Mouse (Mus musculus): ENCODE data around the gene Krt6a. TPM values are rescaled to one million over a fixed set of nuclear protein-coding genes. Genes with fewer than 3 reads are reported as not detected.

Gene Krt6a
- total RNA-seq, 2 experiments from 2014 or later: not detected

- no peak for DNase-seq (ENCODE audit: low spot score in 2 of 2)
- intact Hi-C loops (cut with DNase I): no loop called here
Measured at GRCm38 (mm10) chr15:101647280-101647679, 46.8 kb downstream of the Krt6a start, which contains the start of gene Gm5478. Gm5478 (minus strand) TSS chr15:101647380.

Small RNA genes within 50 kb of the gene (microRNA-seq; reads per million reads assigned to microRNA genes)
- gene Gm44323: not detected
- gene Gm44342: not detected
- not detected for gene Gm44383
- not detected for gene Gm44479

Other genes starting within 250 kb of the Krt6a start
- not detected for gene Krt88, start 246.6 kb downstream of the Krt6a start, total RNA-seq (2021)
- gene Krt81, start 230.6 kb downstream of the Krt6a start, total RNA-seq (2021): not detected
- gene Krt86, start 220.8 kb downstream of the Krt6a start, total RNA-seq (2021): not detected
- gene Krt83, start 202.8 kb downstream of the Krt6a start, total RNA-seq (2021): not detected
- gene Gm49425, start 177.0 kb downstream of the Krt6a start, total RNA-seq (2021): not detected
- not detected for gene Krt84, start 161.5 kb downstream of the Krt6a start, total RNA-seq (2021)
- gene Krt82, start 143.6 kb downstream of the Krt6a start, total RNA-seq (2021): not detected
- not detected for gene Krt90, start 131.4 kb downstream of the Krt6a start, total RNA-seq (2021)
- not detected for gene Krt75, start 120.4 kb downstream of the Krt6a start, total RNA-seq (2021)
- gene Gm5414, start 66.1 kb downstream of the Krt6a start, total RNA-seq (2021): not detected
- gene Gm5478, start 46.9 kb downstream of the Krt6a start, total RNA-seq (2021): not detected
- gene Krt6b, start 14.0 kb downstream of the Krt6a start, total RNA-seq (2021): not detected
- not detected for gene Krt5, start 18.6 kb upstream of the Krt6a start, total RNA-seq (2021)
- gene Krt71, start 48.8 kb upstream of the Krt6a start, total RNA-seq (2021): not detected
- not detected for gene Krt72, start 92.2 kb upstream of the Krt6a start, total RNA-seq (2021)
- 1 to 10 TPM; 1.5 to 1.6 TPM for gene Krt73, start 108.0 kb upstream of the Krt6a start, total RNA-seq (2021)
- under 1 TPM; 0.15 to 0.29 TPM for gene Krt2, start 123.9 kb upstream of the Krt6a start, total RNA-seq (2021)
- gene Krt1, start 156.5 kb upstream of the Krt6a start, total RNA-seq (2021): 1 to 10 TPM; 1.7 to 1.8 TPM
- 1 to 10 TPM; 8.8 to 9.8 TPM for gene Krt77, start 175.4 kb upstream of the Krt6a start, total RNA-seq (2021)
- not detected for gene Krt76, start 198.6 kb upstream of the Krt6a start, total RNA-seq (2021)
- not detected for gene Krt4, start 230.4 kb upstream of the Krt6a start, total RNA-seq (2021)
- not detected for gene Krt79, start 246.0 kb upstream of the Krt6a start, total RNA-seq (2021)

Data from left cerebral cortex, postnatal 36 days (tissue).